Mouse (Mus musculus) bone marrow, adult 2 months (tissue): Measurements from ENCODE around the gene Col4a2.

Source experiments
- CTCF ChIP-seq: fragments of 200-500 bp; IDR thresholded peaks from 2 replicates; pipeline ENCODE4 v1.5.1; 2011; ENCODE audit warnings: low read length, control low read depth; ENCODE audit not compliant: control insufficient read depth, insufficient read depth
- POLR2A ChIP-seq: fragments of 200-500 bp; IDR thresholded peaks from 2 replicates; pipeline ENCODE4 v1.6.1; 2011; ENCODE audit warnings: low read depth, mild to moderate bottlenecking, control low read depth, low read length, borderline replicate concordance; ENCODE audit not compliant: control insufficient read depth

- TF ChIP-seq POLR2A (no peak), CTCF (no peak)
Observed at GRCm38 (mm10) chr8:11465619-11466018, 153.0 kb downstream of the Col4a2 start.
